14 mouse cellular contexts compared by ENCODE assay signal in the genomic region with DNA sequence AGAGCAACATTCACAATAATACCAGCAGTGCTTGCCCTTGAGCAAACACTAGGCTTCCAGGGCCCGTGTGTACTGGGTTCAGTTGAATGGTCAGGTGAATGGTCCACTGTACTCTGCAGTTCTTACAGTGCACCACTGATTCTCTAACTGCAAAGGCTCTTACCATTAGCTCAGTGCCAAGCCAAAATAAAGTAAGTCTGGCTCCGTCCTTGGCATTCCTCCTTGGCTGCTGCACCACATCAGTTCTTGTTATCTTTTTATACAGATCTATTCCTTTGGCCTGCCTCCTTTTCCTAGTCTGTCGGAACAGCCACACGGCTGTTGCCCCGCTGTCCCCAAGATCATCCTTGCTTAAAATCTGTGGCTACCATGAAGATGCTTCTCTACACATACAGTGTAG.
"Had no signal": no experiment of that assay in that cellular context is flagged by ENCODE, and none has a peak within 500 bp of the region (broad histone marks: within the 10 kb centered on the region; RNA-seq: fewer than 3 reads in every experiment).

No protein-coding gene starts in this region.

- H3K4me3 ChIP-seq: limb, embryonic 12.5 days; liver, embryonic 13.5 days; lung, embryonic 15.5 days; midbrain, embryonic 13.5 days; myocyte; neural tube, embryonic 15.5 days; stomach, embryonic 15.5 days had no signal

- DNase-seq: kidney, postnatal 25 days; liver; liver, embryonic 13.5 days; liver, postnatal 0 days; lung, postnatal 14 days; right cerebral cortex, postnatal 14 days; thymus, postnatal 4 days had no signal

- H3K27ac ChIP-seq: limb, embryonic 12.5 days; liver, embryonic 13.5 days; lung, embryonic 15.5 days; macrophage; midbrain, embryonic 13.5 days; neural tube, embryonic 15.5 days; stomach, embryonic 15.5 days had no signal

- ATAC-seq: liver, postnatal 0 days; midbrain, embryonic 13.5 days had no signal
